Mouse (Mus musculus): ENCODE results near the gene Srp9.

The Srp9 gene

DNA sequence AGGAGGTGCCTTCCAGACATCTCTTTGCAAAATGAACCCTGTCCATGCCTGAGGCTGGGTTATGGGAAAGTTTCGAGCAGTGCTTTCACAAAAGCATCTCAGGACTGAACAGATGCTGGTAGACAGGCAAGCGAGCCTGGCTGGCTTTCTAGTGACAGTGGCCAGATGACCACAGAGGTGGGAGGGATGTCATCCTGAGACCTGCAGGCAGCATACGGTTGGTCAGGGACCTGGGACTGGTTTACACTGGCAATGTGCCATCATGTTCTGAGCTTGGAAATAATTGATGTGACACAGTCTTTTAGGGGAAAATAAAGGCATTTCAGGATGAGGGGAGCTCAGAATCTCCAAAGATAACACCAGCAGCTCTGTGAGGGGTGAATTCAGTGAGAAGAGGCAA is 19.5 kb upstream of the Srp9 start:
- no peak for DNase-seq (ENCODE audit: low read depth, low spot score)

DNA sequence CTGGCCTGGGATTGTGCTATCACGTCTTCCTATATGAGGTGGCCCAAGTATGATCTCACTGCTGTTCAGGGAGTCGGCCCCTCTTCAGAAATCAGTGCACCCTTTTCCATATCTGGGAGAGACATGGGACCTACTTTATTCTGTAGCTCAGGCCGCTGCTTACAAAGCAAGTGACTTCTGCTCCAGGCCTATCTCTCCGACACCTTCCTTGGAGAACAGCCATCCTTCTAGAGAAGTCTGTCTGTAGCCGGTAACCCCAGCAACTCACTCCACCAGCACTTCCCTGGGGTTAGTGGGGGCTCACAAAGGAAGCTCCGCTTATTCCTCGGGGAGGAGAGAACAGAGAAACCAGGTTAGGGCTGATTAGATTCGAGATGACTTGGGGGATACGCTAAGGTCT is 17.3 kb upstream of the Srp9 start:
- no peak for DNase-seq (ENCODE audit: low read depth, low spot score)

DNA sequence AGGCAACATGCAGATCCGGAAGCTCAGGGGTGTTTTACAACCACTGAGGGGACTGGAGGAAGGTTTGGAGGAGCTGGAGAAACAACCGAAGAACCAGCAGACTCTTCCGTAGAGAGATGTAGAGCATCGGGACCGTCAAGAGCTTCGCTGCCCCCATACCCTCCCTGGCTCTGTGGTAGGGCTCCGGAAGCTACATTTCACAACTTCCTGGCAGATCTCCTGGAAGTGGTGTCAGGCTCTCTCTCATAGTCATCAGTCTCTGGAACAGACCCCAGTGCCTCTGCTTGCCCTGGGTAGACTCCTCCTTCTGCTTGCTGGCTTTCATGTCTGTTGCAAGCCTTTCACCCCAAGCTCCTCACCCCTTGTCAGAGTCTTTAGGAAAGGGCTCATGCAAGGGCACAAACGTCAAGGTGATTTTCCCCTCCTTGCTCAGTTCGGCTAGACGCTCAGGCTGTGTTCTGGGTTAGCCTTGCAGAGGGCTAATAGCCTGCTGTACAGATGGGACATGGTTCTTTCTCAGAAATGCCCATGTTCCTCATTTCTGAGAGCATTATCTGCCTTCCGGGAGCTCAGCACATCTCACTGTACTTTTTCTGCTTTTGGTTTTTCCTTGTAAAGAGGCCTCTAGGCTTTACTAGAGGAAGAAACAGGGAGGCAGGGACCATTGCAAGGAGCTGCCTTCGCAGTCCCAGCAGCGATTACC is 16.0 kb upstream of the Srp9 start:
- DNase-seq (ENCODE audit: low read depth, low spot score), result no peak

DNA sequence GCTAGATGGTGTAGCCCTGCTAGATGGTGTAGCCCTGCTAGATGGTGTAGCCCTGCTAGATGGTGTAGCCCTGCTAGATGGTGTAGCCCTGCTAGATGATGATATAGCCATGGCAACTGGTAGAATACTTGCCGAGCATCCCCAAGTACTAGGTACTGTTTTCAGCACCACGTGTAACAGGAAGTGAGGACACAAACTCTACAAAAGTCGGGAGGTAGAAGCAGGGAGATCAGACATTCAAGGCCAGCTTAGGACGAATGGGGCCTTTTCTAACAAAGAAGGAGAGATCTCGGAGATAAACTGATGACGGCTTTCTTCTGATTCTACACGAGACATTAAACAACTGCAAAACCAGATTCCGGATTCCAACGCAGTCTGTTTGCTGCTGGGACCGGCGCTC is 14.4 kb upstream of the Srp9 start:
- DNase-seq (ENCODE audit: low read depth, low spot score), result no peak

DNA sequence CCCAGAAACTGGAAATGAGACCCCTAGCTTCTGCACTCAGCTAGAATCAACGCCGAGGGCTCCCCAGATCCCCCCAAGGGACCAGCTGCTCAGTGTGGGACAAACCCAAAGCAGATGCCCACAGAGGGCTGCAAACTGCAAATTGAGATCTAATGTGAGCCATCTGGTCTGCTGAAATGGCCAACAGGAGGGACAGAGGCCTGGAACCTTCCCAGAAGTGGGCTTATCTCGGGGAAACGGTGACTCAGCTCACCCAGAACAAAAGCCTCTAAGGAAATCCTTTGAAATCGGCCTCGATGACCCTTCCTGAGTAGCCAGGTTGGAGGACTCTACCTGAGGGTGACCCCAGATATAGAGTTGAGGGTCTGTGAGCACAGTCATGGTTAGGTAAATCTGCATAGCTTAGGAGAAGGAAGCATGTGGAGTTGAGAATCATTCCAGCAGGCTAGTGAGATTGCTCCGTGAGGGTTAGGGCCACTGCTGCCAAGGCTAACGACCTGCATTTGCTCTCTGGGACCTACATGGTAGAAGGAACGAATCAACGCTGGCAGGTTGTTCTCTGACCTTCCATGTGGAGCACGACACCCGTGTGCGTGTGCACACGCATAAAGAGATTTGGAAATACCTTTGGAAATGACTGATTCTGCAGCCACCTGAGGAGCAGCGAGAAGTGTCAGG is 13.7 kb upstream of the Srp9 start:
- DNase-seq (ENCODE audit: low read depth, low spot score), result no peak

DNA sequence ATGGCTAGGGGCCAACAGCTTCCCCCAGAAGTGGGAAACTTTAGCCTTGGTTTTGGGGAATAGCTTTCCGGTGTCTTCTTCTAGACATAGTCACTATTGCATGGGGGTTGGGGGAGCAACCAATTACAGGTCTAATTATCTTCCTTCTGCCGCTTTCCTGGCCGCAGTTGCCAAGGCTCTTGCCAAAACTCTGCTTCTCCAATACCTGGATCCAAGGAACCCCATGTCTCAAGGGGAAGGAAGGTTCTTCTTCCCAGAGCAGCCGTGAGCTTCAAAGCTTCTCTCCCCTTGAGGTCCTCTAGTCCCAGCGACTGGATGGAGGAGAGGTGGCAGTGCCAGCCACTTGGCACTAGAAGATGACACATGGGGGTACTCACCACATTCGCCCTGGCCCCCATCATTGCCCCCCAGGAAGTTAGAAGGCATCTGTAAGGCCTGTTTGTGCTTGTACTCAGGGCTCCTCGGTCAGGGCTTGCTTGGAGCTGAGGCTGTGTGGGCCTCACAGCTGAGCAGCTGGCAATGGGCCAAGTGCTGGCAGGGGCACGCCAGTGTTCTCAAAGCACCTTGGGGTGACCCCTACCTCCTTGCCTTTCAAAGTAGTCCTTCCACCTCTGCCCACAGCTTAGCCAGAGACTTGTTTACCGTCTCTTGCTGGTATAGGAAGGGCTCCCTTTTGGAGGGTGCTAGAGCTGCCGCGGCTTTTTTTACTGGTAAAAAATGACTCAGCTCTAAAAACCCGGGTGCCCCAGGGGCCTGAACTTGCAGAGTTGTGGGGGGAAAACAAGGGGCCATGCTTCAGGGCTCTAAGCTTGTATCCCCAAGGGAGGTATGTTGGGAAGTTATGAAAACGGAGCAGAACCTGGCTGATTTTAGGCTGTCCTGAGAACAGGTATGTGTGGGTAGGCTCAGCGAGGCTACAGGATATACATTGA is 12.9 kb upstream of the Srp9 start:
- no peak for DNase-seq (ENCODE audit: low read depth, low spot score)

DNA sequence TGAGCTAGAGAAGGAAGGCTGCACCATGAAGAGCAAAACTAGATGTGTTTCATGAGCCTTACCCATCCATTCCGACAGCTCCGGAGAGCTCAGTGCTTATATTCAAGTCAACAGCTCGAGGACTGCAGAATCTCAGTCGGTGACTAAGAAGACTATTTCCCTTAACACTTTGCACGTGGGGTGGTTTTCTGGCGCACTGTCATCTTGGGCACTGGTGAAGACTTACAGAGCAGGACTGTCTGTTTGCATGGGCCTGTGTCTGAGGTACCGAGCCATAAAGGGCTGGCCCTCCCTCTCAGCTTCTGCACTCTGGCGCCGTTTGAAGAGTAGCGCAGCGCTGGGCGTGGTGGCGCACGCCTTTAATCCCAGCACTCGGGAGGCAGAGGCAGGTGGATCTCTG is 12.2 kb upstream of the Srp9 start:
- no peak for DNase-seq (ENCODE audit: low read depth, low spot score)

DNA sequence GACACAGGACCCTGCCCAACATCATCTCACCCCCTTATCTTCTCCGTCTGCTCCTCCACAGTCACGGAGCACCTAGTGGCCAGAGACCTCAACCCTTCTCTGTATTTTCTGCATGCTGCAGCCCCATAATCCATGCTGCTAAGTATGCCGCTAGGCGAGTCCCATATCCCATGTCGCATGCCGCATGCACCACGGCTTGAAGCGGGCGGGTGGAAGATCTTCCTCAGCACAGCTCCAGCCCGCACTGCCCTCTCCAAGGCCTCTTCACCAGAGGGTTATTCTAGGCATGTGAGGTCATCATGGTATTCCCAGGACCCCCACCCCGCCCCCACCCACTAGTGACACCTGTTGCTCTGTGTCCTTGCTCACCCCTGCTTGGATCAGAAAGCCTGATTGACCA is 11.4 kb upstream of the Srp9 start:
- no peak for DNase-seq (ENCODE audit: low read depth, low spot score)

DNA sequence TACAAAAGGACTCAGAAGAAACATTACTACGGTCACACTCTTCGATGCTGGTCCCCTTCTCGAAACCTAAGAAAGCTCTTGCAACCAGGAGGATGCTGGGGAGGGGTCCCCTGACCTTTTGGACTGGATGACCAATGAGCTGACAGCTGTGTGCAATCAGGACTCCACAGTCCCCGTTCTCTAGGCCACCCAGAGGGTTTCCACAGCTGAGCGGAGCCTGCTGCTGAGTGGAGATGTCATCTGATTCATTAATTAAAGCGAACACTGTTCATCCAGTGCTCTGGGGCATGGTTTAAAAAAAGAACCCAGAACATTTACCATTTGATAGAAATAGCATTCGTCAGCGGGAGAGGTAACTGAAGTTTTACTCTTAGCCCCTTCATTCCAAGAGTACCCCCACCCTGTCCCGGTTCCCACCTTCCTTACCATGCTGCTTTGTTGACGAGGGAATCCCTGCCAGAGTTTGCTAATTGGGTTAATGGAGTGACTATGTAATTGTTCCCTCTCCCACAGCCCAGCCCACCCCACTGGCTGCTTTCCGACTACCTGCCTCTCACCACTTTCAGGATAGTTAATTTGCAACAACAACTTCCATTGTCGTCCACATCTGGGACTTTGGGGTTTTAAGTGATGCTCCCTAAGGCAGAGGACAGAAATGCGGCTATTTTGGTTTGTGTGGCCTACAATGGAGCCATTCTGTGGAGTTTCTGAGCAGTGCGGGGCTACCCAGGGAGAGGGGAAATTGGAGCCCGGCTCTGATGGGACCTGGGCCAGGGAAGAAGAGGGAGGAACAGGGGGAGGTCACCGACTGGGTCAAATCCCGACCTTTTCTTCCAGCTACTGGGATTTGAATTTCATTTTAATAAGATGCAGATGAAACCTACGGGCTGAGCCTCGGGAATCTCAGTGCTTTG is 10.7 kb upstream of the Srp9 start:
- no peak for DNase-seq (ENCODE audit: low read depth, low spot score)

DNA sequence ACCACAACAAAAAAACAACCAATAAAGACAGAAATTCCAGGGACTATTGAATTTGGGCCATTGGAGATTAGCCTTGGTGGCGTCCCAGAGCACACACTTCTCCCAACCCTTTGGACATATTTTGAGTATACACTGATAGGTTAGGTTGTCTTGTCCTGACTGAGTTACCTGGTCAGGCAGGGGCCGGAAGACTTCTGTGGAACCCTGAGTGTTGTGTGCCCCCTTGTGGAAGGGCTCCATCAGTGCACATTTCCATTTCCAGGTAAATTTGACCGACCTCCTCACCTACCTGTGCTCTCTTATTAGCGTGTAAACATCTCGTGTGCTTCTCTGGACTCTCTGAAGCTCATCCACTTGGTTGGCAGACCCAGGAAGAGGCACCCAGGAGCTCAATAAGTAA is 9.3 kb upstream of the Srp9 start:
- no peak for DNase-seq (ENCODE audit: low read depth, low spot score)

DNA sequence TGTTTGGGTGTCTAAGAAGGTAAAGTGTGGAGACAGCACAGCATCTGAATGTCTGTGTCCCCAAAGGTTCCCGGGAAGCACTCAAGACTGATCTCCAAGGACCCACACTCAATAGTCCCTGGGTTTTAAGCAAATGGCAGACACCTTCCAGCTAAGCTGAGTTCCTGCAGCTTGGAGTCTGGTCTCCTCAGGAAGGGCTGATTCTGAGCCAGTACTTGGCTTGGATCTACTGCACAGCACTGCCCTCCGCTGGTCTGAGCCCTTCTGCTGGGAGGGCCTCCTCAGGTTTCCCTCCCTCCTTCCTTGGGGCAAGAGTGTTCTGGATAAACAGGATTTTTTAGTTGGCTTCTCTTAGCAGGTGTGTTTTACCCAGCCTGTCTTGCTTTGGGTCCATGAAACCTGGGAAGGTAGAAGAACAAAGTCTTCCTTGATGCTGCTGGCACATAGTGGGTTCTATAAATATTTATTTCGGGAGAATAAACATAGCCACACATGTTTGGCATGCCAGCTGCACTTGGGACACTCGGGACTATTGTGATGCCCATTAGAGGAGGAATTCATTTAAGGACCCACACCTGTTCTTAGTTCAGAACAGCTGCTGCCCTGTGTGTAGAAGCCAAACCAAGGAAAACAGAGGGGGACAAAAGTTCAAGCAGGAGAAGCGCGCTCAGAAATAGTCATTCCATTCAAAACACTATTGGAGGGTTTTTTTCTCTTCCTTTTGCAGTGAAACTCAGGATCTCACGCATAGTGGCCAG is 8.7 kb upstream of the Srp9 start:
- no peak for DNase-seq (ENCODE audit: low read depth, low spot score)

DNA sequence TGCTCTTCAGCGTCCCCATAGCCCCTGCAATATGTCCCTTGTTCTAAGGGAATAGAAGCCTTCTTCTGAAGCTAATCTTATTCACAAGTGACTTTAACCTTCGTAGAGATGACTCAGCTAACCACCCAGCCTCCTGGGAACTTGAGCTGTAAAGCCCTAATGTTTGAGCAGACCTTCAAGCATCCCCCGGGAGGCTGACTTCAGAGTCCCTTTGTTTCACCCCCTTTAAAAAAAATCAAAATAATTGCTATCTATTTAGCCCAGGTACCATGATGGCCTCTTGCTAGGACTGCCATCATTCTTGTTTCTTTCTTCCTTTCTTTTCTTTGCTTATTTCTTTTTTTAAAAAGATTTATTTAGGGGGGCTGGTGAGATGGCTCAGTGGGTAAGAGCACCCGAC is 2.1 kb upstream of the Srp9 start:
- DNase-seq (ENCODE audit: low read depth, low spot score), result no peak

DNA sequence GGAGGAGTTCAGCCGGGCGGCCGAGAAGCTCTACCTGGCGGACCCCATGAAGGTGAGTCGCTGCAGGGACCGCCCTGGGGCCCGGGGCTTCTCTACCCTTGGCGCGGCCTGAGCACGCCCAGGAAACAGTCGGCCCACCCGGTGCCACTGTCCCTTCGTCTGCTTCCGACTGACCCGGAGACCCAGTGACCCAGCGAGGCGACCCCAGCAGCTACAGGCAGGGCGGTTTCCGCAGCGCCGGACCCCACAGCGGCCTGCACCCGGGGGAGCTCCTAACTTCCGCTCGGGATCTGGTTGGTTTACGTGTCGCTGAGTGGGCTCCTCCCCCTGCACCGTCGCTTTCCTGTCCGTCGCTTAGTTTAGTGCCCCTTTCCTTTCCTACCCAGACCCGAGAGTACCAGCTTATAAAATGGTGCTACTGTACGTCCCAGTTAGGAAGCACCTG is 409 bp downstream of the Srp9 start:
- no peak for DNase-seq (ENCODE audit: low read depth, low spot score)

DNA sequence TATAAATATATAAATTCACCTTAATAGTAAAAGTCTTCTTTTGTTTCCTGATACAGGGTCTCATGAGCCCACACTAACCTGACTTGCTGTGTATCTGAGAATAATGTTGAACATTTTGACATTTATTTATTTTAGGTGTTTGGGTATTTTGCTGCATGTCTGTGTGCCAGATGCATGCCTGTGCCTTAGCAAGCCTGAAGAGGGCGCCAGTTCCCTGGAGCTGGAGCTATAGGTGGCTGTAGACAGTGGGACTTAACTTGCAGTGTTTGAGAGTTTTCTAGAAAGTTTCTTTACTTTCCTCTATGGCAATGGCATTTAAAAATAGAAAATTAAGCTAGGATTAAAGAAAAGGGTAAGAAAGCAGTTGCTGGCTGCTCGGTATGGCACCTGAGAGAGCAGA is 6.3 kb downstream of the Srp9 start:
- DNase-seq (ENCODE audit: low read depth, low spot score), result no peak

DNA sequence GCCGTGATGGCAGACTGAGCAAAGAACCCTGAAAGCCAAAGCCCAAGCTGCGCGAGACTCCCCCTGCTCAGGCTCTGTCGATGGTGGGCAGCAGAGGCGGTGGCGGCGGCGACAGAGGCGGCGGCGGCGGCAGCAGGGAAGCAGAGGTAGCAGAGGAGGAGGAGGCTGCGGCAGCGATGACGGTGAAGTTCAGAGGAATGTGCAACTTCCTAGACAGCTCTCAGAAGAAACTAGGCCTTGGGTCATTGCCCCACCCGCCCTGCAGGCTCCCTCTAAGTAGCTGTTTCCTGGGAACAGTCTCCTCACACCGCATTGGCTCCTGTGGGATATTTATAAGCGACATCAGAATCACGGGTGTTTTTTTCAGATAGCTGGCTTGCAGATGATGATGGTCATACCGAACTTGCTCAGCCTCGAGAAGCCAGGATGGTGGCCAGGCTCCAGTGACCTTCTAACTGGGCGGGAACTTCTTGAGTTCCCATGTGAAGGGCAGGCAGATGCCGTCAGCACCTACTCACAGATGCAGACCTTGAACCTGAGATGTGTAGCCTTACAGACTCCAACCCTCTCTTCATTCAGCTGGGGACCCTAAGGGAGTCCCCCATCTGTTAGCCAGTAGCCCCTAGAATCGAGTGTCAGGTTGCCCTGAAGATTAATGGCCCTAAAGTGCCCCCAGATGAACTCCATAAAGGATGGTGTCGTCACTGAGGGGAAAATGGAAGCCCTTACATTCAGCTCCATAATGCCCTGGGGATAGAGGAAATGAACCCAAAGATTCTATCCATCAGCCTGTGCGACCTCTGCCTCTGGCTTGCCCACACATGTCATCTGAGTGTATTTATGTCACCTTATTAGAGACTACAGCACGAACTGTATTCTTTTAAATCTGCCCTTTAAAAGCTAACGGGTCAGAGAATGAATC is 12.9 kb downstream of the Srp9 start:
- DNase-seq (ENCODE audit: low read depth, low spot score), result no peak

DNA sequence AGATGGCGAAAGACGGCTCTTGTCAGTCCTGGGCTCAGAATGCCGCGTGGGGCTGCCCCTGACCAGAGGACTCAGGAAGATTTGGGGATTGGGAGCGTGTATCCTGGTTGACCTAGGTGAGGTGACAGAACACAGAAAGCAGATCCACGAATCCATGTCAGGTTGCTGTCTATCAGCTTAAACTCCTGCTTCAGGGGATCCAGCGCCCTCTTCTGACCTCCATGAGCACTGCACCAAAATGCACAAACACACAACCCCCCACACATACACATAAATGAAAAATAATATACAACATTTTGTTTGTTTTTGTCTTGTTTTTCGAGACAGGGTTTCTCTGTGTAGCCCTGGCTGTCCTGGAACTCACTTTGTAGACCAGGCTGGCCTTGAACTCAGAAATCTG is 13.6 kb downstream of the Srp9 start:
- no peak for DNase-seq (ENCODE audit: low read depth, low spot score)

DNA sequence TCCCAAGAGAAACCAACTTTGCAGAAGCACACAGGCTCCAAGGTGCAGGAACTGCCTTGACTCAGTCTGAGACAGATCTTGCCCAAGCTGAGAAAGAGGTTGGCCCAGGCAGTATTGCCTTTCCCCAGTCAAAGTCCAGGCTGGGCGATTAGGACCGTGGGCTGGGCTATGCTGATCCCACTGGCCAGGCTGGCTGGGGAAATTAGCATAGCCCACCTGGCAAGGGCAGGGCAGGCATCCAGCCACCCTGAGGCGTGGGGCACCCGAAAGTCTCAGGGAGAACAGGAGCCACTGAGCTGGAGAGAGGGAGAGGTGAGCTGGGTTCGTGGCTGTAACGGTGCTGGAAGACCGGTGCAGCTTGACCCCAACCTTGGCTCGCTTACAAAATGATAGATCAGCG is 15.4 kb downstream of the Srp9 start:
- DNase-seq (ENCODE audit: low read depth, low spot score), result no peak

DNA sequence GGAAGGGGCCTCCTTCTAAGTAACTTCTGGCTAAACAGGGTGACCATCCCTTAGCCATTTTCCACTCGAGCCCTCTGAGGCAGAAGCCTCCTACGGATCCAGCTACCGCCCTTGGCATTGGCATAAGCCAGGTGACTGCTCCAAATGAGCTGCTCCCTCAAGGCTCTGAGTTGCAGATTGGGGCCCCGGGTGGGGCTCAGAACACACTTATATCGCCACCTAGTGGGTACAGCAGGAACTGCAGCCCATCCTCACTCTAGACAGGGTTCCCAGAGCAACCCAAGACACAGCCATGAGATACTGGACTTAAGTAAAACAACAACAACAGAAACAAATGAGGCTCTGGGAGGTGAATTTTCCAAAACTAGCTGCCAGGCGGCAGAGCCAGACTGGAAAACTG is 15.8 kb downstream of the Srp9 start:
- no peak for DNase-seq (ENCODE audit: low read depth, low spot score)

DNA sequence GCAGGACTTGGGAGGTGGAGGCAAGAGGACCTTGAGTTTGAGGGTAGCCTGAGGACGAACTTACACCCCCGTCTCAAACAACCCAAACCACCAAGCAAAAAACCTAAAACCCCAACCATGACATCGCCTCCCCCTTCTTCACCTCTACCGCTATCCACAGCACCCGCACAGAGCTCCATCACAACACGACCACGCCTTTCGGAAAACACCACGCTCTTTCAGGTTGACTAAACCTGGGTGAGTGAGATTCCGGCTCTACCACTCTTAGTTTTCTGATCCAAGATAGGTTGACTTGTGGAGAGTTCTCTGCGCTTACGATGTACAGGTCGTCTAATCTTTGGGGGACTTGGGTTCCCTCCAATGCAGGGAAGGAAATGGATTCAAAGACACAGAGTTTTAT is 18.2 kb downstream of the Srp9 start:
- DNase-seq (ENCODE audit: low read depth, low spot score), result no peak

DNA sequence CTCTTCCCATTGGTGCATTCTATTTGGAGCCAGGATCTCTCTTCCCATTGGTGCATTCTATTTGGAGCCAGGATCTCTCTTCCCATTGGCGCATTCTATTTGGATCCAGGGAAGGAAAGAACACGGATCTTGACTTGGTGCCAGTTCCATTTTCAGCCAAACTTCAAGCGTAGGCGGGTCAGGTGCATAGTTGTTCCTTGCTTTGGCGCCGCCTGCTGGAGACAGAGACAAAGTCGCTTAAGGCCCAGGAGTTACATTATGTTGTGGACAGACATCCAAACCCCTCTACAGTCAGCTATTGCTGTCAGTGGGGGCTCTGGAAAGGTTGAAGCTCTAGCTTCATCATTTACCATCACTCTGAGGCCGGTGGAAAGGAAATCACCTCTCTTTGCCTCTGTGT is 18.8 kb downstream of the Srp9 start:
- no peak for DNase-seq (ENCODE audit: low read depth, low spot score)

All from WW6 (cell line).